Mouse (Mus musculus): ENCODE measurements at regions not wholly inside any gene's neighbourhood (a gene's known extent, or its start where the extent isn't known, plus 50 kb on each side); places are given as distances from the start of the nearest gene placed in this dataset.

DNA sequence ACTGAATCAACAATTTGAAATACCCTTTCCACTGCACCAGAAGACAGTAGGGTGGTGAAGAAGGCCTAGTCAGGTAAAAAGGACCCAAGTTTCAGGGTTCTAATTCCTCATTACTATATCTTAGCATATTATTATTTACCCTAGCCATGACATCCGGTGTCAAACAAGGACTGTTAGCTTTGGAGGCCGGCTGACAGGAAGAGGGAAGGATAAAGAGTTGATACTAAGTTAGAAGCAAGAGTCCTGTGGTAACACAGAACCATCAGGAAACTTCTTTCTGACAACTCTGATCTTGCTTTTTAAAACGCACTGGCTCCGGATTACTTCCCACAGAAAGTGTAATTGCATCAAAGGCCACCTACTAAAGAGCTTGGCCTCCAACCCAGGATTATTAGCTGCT lies 230.6 kb upstream of the Adgrl2 start:
- no peaks in the 10 kb centered on the region for H3K36me3 ChIP-seq (replicated peaks; ENCODE audit: low read length)
- H3K27me3 ChIP-seq (replicated peaks) = no peaks in the 10 kb centered on the region
- TF ChIP-seq GATA1 (IDR thresholded peaks at IDR 0.05; ENCODE audit: borderline replicate concordance, low read length) = no peak
- TF ChIP-seq FLI1 (IDR thresholded peaks at IDR 0.05; ENCODE audit: low read length) = no peak
- peaks cover 13% of the 10 kb centered on the region for H3K9me3 ChIP-seq
- no peak overlapping the region for H3K4me3 ChIP-seq (replicated peaks)
- no peaks in the 10 kb centered on the region for H3K4me1 ChIP-seq

DNA sequence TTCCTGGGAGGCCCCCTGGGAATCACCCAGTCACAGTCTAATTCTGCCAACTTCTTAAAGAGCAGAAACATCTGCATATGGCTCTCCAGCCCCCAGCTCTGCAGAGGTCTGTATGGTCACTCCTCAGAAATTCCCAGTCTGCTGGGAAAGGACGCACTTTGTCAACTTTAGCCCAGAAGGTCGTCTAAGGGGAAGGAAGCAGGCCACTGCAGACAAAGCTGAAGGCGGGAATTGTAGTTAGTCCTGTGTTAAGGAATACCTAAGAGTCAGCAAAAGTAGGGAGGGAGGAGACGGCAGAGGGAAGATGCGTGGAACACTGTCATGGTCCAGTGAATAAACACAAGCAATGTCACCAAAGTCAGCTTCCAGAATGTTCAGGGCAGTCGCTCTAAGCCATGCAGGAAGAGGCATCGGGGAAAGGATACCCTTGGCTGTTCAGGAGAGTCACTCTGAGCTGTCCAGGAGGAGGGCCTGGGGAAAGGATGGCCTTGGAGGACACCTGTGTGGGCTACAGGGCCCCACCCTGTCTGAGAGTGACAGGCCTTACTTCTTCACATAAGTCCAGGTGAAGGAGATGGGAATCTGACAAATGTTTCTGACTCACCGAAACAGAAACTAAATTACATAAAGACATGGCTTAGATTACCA lies 230.1 kb upstream of the Adgrl2 start:
- no peak for TF ChIP-seq FLI1 (IDR thresholded peaks at IDR 0.05; ENCODE audit: low read length)
- TF ChIP-seq GATA1 (IDR thresholded peaks at IDR 0.05; ENCODE audit: borderline replicate concordance, low read length) = no peak
- no peak overlapping the region for H3K4me3 ChIP-seq (replicated peaks)

GRCm38 (mm10) chr3:149219381-149220303 lies 229.3 kb upstream of the Adgrl2 start:
- Histone ChIP-seq H3K9me3 (peaks cover 10% of the 10 kb centered on the region; the same call in 1 of the 2 replicates), H3K4me3 (replicated peaks) (no peak overlapping the region), H3K36me3 (replicated peaks; ENCODE audit: low read length) (no peaks in the 10 kb centered on the region), H3K4me1 (no peaks in the 10 kb centered on the region), H3K27me3 (replicated peaks) (no peaks in the 10 kb centered on the region)
- no peak for TF ChIP-seq FLI1 (IDR thresholded peaks at IDR 0.05; ENCODE audit: low read length)
- TF ChIP-seq GATA1 (IDR thresholded peaks at IDR 0.05; ENCODE audit: borderline replicate concordance, low read length) = no peak

More for the DNA sequence above, 230.1 kb upstream of the Adgrl2 start:
- Histone ChIP-seq H3K4me1 (no peaks in the 10 kb centered on the region), H3K9me3 (peaks cover 10% of the 10 kb centered on the region; the same call in 1 of the 2 replicates), H3K27me3 (replicated peaks) (no peaks in the 10 kb centered on the region), H3K36me3 (replicated peaks; ENCODE audit: low read length) (no peaks in the 10 kb centered on the region)

DNA sequence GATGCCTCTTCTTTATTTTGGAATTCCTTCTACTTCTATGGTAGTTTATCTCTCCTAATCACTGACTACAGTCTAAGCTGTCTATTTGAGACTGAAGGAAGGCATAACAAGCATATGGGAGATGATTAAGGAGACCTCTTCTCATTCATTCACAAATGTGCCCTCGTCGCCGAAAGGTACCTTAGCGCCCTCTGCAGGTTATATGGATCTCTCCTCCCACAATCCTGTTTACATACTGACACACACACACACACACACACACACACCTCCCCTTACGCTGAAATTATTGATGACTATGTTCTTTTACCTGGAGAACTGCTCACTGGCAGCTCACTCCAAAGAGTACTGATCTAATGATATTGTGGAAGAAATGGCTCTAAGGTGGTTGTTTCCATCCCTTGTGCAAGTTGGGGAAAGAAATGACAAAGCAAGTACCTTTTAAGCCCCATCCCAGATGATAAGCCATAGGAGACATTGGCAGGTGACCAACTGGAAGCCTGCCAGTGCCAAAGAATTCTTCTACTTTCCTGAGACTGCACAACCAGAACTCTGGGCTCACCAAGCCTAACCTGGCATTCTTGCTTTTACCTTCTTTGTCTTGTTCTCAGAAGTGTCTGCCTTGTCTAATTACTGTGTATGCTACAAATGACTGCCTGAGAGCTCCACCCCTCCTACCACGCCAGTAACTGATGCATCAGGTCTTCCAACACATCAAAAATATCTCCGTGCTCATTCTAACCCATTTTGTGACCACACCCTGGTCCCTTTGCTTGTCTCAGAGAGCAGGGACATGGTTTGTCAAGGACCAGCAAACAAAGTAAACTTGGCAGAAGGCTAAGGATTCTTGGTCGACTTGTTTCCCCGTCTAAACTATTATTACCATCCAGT lies 227.8 kb upstream of the Adgrl2 start:
- peaks cover 10% of the 10 kb centered on the region; the same call in 1 of the 2 replicates for H3K9me3 ChIP-seq
- no peaks in the 10 kb centered on the region for H3K4me1 ChIP-seq
- H3K36me3 ChIP-seq (replicated peaks; ENCODE audit: low read length) = no peaks in the 10 kb centered on the region
- H3K4me3 ChIP-seq (replicated peaks) = no peak overlapping the region
- no peak for TF ChIP-seq FLI1 (IDR thresholded peaks at IDR 0.05; ENCODE audit: low read length)
- no peaks in the 10 kb centered on the region for H3K27me3 ChIP-seq (replicated peaks)

- no peak for TF ChIP-seq FLI1 (IDR thresholded peaks at IDR 0.05; ENCODE audit: low read length)
- no peak for TF ChIP-seq GATA1 (IDR thresholded peaks at IDR 0.05; ENCODE audit: borderline replicate concordance, low read length)
- Histone ChIP-seq H3K4me3 (replicated peaks) (no peak overlapping the region), H3K9me3 (peaks cover 16% of the 10 kb centered on the region), H3K27me3 (replicated peaks) (no peaks in the 10 kb centered on the region), H3K4me1 (no peaks in the 10 kb centered on the region), H3K36me3 (replicated peaks; ENCODE audit: low read length) (no peaks in the 10 kb centered on the region)
Observed at GRCm38 (mm10) chr3:149216759-149217400, 226.5 kb upstream of the Adgrl2 start.

DNA sequence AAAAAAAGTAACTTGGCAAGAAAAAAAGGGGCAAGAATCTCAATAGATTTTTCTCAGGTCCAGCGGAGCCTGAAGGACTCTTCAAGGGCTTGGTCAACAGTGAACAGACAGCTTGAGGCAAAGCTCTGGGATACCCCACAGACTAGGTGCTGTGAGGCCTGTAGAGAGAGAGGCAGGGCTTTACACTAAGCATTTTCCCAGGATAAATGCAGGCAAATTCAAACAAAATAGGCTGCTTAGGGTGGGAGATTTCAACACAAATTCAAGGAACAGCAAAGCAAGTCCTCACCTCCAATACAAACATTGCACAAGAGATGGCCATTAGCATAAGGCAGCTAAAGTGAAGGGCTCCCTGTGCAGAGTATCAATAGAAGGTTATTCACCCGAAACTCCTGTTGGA lies 225.3 kb upstream of the Adgrl2 start:
- TF ChIP-seq FLI1 (IDR thresholded peaks at IDR 0.05; ENCODE audit: low read length) (no peak), GATA1 (IDR thresholded peaks at IDR 0.05; ENCODE audit: borderline replicate concordance, low read length) (no peak)
- no peaks in the 10 kb centered on the region for H3K27me3 ChIP-seq (replicated peaks)
- no peaks in the 10 kb centered on the region for H3K4me1 ChIP-seq
- peaks cover 19% of the 10 kb centered on the region for H3K9me3 ChIP-seq
- no peak overlapping the region for H3K4me3 ChIP-seq (replicated peaks)
- H3K36me3 ChIP-seq (replicated peaks; ENCODE audit: low read length) = no peaks in the 10 kb centered on the region

DNA sequence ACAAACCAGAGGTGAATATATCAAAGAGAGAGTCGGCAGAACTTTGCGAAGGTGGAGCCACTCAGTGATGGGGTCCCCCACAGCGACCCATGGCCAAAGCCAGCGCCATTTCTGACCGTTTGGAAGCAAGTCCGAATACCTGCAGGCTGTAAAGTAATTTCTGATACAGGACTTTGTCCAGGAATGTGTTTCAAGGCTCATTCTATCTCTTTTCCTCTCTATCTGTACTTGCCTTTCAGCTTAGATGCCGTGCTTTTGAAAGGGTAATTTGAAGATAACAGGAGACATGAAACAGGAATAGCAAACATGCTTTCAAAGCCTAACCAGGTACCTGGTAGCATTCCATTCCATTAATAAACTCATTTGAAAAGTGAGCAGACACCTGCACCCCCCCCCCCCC lies 221.6 kb upstream of the Adgrl2 start:
- Histone ChIP-seq H3K4me1 (no peaks in the 10 kb centered on the region), H3K27me3 (replicated peaks) (no peaks in the 10 kb centered on the region), H3K36me3 (replicated peaks; ENCODE audit: low read length) (no peaks in the 10 kb centered on the region), H3K4me3 (replicated peaks) (no peak overlapping the region), H3K9me3 (peaks cover 24% of the 10 kb centered on the region)
- TF ChIP-seq GATA1 (IDR thresholded peaks at IDR 0.05; ENCODE audit: borderline replicate concordance, low read length) (no peak), FLI1 (IDR thresholded peaks at IDR 0.05; ENCODE audit: low read length) (no peak)

DNA sequence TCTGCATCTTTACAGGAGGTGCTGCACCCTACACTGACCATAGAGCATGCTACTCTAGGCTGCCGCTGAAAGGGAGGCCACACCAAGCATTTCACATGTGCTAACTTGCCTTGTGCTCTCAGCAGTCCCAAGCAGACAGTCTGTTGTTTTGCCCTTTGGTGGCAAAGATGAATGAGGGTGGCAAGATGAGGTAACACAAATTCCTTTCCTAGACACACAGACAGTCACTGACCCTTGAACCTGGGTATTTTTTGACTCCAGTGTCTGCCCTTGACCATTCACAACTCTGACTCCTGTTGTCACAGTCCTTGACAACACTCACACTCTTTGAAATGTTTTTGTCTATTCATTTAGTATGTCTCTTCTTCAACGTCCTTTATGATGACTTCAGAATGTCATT lies 218.9 kb upstream of the Adgrl2 start:
- peaks cover 27% of the 10 kb centered on the region for H3K9me3 ChIP-seq
- no peak overlapping the region for H3K4me3 ChIP-seq (replicated peaks)
- H3K27me3 ChIP-seq (replicated peaks) = no peaks in the 10 kb centered on the region
- TF ChIP-seq FLI1 (IDR thresholded peaks at IDR 0.05; ENCODE audit: low read length) = no peak
- no peak for TF ChIP-seq GATA1 (IDR thresholded peaks at IDR 0.05; ENCODE audit: borderline replicate concordance, low read length)
- no peaks in the 10 kb centered on the region for H3K4me1 ChIP-seq
- H3K36me3 ChIP-seq (replicated peaks; ENCODE audit: low read length) = no peaks in the 10 kb centered on the region

DNA sequence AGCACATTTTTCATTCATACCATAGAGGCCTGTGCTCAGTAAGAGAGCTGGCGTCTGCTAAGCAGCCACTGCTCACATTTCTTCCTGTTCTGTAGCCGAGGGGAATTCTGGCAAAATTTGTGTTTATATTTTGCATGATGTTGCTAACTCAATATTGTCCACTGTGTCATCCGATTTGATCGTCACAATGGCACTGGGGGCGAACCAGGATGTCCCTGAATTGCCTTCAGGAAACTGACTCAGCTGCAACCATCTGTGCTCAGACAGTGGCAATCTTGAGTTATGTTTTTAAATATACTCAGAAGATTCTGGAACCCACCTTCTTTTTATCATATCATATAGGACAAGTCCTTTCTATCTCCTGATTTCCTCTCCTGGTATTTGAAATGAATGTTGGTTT lies 213.1 kb upstream of the Adgrl2 start:
- Histone ChIP-seq H3K4me1 (no peaks in the 10 kb centered on the region), H3K4me3 (replicated peaks) (no peak overlapping the region), H3K9me3 (peaks cover 15% of the 10 kb centered on the region; the same call in 1 of the 2 replicates), H3K27me3 (replicated peaks) (no peaks in the 10 kb centered on the region), H3K36me3 (replicated peaks; ENCODE audit: low read length) (no peaks in the 10 kb centered on the region)
- TF ChIP-seq FLI1 (IDR thresholded peaks at IDR 0.05; ENCODE audit: low read length) (no peak), GATA1 (IDR thresholded peaks at IDR 0.05; ENCODE audit: borderline replicate concordance, low read length) (no peak)

All from megakaryocyte, embryonic 14.5 days (primary cell).